Mouse (Mus musculus): ENCODE results near the gene Tsc22d3.

DNA sequence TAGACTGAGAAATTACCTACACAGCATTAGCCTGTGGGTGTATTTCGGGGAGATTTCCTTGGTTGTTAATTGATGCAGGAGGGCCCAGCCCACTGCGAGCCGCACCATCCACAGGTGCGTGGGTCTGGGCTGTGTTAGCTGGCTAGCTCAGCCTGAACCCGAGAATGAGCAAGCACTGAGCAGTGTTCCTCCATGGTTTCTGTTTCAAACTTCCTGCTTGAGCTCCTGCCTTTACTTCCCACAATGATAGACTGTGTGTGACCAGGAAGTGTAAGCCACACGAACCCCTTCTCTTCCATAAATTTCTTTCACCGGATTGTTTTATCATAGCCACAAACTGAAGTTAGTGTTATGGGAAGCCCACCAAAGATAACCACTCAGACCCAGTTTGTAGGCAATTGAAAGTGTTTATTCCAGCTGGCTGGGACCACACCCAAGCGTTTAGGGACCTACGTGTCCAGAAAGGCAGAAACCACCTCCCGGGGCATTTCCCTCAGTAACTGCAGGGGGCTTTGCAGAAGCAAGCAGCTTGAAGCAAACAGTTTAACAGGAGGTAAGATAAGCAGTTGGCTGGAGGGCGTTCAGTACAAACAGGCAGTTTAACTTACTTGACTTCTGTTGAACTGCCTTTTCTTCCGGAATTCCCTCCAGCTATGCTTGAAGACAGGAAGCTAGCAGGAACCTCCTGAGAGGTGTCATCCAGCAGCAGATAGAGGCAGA, 24.6 kb upstream of the Tsc22d3 start:
- 0 out of 2 replicates have a peak, but pooled peaks have one; percentile 35 for TF ChIP-seq EP300 (IDR thresholded peaks at IDR 0.05; ENCODE audit: low read depth)
- TF ChIP-seq CTCF (IDR thresholded peaks at IDR 0.05; ENCODE audit: low read depth), result no peak

All from liver, postnatal 0 days (tissue).